Mouse (Mus musculus) mouse embryonic stem cell (cell line): ENCODE results near the gene Sdf2.
"Not testable (repeated sequence)": the region's sequence is repeated elsewhere in the genome, so short reads cannot be mapped to it uniquely, and the experiment has no call there.

ENCODE experiments used
- in situ Hi-C, 2 experiments: fragments of 300-500 bp; cut with MboI; formaldehyde crosslinking; loops; 1 replicate in 1 of 2; 3 replicates in 1 of 2; pipeline ENCODE4 v1.14.3; 2019 to 2020; ENCODE audit warnings: low sequenced_read_pairs in 2 of 2, low pct_unique_long_range_greater_than_20kb in 1 of 2, mixed read lengths in 1 of 2; ENCODE audit not compliant: unreplicated experiment in 1 of 2

Gene Sdf2

DNA sequence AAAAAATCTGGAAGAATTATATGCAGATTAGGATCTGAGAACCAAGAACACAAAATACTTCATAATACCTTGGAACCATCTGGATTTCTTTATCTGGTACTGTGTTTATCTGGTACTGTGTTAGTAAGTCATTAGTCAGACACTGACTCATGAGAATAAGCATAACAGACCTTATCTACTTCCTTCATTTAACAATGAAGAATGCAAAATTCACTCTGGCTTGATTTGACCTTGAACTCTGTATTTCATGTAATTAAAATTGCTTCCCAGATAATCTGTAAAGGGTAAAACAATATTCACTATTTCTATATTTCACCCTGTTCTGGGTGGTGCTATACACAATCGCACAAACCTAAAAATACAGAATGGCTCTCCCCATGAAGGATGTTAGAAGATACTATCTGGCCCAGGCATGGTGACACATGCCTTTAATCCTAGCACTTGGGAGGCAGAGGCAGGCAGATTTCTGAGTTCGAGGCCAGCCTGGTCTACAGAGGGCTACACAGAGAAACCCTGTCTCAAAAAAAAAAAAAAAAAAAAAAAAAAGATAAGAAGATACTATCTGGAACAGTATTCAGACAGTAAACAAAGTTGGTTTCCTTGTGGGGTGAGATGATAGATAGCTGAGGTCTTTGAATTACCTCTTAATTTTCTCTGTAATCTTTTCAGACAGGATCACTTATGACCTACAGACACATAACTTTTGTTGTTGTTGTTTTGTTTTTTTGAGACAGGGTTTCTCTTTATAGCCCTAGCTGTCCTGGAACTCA lies 15.1 kb downstream of the Sdf2 start:
- in situ Hi-C loops = no loop called here

DNA sequence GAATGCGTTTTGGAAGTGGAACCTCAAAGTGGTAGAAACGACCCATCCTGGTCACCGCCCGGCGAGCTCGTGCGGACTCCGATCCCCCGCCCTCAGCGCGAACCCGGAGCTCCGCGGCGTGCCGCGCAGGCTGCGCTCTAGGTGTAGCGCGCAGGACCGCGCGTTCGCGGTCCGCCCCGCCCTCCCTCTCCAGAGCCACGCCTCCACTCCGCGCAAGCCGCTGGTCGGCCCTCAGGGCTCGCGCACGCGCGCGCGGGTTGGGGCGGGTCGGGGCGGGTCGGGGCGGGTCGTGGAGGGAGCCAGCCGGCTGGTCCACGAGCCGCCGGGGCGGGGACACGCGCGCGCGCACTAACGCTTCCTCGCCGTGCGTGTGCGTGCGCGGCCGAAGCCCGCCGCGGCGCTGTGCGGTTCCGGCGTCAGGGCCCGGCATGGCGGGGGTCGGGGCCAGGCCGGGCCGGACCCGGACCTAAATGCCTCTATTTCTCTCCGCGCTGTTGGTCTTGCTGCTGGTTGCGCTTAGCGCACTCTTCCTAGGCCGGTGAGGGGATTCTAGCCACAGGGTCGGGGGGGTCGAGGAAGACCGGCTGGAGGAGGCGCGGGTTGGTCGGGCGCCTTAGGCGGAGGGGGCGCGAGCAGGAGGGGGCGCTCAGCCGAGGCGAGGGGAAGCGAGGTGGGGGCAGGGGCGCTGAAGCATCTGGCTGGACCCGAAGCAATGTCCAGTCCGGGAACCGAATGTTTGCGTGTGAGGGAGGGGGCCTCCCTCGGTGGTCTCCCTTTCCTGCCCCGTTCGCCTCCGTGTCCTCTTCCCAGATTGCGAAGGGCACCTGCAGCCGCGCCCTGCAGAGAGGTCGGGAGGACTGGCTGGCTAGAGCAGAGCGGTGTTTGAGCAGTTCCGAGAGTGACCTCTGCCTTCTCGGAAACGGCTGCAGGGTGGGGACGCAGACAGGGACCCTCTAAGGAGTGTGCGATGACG lies 16.1 kb downstream of the Sdf2 start, which contains the start of gene 2610507B11Rik:
Gene 2610507B11Rik (plus strand): TSS at position 373 of the 973 bp plus-strand sequence.
- in situ Hi-C loops = no loop called here

DNA sequence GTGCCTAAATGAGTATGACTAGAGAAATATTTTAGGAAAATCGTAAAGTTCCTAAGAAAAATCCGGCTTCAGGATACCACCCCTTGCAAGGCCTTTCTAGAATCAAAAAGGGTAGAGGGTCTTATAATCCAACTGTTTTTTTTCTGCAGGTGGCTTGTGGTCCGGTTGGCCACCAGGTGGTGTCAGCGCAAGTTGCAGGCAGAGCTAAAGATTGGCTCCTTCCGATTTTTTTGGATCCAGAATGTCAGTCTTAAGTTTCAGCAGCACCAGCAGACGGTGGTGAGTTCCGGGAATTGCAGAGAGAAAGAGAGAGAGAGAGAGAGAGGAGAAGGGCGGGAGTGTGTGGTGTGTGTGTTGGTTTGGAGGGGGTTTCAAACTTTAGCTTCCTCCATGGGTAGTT lies 17.0 kb downstream of the Sdf2 start:
- in situ Hi-C loops = no loop called here

DNA sequence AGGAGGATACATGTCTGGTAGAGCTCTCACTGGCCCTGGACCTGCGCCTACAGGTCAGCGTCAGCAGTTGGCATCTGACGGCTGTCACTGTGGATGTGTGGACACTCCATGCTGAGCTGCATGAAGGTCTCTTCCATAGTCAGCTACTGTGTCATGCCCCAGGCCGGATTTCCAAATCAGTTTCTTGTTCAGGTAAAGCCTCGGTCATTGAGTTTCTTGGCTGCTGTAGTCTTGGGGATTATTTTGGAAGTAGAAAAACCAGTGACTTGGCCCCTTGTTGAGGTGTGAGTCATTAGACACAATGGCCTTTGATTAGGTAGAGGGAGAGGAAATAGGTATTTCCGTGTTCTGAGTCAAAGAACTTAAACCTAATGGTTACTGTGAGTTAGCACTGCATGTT lies 20.0 kb downstream of the Sdf2 start:
- in situ Hi-C loops = no loop called here

DNA sequence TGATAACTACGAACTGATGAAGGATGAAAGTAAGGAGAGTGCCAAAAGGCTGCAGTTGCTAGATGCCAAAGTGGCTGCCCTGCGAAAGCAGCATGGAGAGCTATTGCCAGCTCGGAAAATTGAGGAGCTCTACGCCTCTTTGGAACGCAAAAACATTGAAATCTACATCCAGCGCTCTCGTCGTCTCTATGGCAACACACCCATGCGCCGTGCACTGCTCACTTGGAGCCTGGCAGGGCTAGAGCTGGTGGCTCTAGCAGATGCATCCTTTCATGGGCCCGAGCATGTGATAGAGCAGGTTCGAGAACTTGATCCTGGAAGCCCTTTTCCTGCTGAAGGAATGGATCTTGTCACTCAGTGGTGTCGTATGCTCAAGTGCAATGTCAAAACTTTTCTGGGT lies 26.4 kb downstream of the Sdf2 start:
- in situ Hi-C loops = no loop called here

DNA sequence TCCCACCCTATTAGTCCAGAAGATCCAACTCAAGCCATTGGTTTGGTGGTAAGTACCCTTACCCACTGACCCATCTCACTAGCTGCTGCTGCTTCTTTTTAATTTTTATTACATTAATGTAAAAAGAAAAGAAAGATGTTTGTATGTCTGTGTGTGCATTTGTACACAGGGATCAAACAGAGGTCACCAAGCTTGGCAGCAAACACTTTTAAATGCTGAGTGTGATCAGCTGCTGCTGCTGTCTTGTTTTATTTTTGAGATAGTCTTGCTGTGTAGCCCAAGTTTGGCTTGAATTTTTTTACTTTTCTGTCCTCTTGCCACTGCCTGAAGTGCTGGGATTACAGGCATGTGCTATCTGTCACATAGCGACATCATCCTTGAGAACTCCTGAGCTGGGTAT lies 30.1 kb downstream of the Sdf2 start:
- in situ Hi-C loops = no loop called here

DNA sequence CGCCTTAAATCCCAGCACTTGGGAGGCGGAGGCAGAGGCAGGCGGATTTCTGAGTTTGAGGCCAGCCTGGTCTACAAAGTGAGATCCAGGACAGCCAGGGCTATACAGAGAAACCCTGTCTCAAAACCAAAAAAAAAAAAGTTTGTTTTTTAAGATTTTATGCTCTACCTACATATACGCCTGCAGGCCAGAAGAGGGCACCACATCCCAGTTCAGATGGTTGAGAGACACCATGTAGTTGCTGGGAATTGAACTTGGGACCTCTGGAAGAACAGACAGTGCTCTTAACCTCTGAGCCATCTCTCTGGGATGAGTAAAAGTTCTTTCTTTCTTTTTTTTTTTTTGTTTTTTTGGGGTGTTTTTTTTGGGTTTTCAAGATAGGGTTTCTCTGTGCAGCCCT lies 30.6 kb downstream of the Sdf2 start:
- in situ Hi-C loops = not testable (repeated sequence)

DNA sequence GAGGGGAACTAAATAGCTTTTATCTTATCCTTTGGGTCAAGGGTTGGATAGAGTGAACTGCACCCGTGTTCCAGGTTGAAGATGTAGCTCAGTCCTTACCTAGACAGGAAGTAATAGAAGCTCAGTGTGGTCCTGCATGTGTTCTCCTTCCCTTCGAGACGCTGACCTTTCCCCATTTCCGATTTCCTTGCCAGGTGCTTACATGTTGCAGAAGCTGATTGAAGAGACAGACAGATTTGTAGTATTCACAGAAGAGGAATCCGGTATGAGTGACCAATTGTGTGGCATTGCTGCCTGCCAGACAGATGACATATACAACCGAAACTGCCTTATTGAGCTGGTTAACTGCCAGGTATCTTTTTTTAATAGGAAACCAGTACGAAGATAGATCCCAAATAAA lies 33.3 kb downstream of the Sdf2 start:
- in situ Hi-C loops = no loop called here

DNA sequence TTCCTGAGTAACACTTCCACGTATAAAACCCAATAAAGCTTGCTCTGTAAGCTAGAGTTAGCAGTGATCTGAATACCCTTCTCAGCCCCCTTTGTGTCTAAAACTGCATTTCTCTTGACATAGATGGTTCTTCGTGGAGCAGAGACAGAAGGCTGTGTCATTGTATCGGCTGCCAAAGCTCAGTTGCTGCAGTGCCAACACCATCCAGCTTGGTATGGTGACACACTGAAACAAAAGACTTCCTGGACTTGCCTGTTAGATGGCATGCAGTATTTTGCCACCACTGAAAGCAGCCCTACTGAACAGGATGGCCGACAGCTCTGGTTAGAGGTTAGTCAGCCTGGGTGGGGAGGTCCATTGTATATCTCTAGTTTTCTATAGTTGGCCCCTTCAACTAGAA lies 34.0 kb downstream of the Sdf2 start:
- in situ Hi-C loops = no loop called here

DNA sequence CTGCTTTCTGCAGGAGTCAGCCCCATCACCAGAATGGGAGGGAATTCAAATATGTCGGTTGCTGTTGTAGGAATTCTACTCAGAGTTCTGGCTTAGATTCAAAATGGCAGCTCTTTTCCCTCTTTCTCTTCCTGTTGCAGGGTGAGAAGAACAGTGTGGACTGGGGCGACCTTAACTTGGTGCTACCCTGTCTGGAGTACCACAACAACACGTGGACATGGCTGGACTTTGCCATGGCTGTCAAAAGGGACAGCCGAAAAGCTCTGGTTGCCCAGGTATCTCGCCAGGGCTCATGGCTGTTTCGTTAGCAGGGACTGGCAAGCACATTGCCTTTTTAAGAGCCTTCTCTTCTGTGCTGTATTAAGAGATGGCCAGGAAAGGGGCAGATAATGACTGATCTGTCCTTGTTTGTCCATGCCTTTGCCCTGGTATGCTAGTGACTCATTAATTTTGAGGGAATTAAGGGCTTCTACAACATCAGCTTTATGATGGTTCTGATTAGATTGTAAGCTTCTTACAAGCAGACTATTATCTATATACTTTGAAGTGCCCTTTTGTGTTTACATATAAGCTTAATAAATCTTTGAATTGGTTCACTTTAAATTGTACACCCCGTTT lies 43.7 kb downstream of the Sdf2 start:
- in situ Hi-C loops = no loop called here

DNA sequence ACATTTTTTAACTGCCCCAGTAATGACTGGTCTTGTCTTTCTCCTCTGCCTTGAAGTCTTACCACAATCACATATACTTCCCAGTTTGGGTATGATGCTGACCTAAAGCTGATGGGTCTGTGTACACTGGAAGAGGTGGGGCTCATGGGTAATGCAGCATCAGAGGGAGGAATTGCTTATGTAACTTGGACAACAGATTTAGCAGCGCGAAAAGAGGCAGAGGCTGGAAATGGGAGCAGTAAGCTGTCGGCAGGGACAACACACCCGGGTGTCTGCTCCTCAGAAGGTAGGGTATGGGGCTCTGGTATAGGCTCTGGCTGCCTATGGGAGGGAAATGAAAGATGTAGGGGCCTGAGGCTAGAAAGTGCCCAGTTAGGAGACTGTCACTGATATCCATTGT lies 45.1 kb downstream of the Sdf2 start, which contains the start of gene BC030499:
Gene BC030499 (plus strand): TSS at position 188 of the 400 bp plus-strand sequence.
- in situ Hi-C loops = no loop called here

DNA sequence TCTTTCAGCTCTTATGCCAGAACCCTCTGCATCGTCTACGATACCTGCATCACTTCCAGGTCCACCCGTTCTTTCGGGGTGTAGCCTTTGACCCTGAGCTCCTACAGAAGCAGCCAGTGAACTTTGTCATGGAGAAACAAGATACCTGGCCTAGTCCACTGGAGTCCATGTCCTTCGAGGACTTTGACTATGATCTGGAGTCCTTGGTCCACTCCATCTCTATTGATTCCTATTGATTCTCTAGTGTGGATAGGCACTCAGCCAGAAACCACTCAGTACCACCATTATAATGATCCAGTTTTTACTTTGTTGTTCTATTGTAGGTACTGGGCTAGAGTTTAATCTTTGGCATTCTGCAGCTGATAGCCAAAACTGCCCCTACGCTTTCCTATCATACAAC lies 49.0 kb downstream of the Sdf2 start:
- in situ Hi-C loops = no loop called here

DNA sequence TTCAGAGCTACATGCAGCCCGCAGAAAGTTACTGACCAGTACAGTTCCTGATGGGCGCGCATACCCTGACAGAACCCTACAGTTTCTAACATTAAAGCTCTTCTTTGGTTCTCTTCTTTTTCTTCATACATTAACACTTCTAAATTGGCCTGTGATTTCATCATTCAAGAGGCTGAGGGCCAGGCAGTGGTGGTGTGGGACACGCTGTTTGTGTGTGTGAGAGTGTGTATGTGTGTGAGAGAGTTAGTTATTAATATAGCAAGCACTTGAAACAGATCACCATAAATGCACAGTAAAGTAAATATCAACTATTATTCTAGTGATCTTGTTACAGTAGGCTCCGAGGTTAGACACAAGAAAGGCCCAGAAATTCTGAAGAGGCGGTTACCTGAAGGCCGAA lies 55.4 kb downstream of the Sdf2 start:
- in situ Hi-C loops = no loop called here

DNA sequence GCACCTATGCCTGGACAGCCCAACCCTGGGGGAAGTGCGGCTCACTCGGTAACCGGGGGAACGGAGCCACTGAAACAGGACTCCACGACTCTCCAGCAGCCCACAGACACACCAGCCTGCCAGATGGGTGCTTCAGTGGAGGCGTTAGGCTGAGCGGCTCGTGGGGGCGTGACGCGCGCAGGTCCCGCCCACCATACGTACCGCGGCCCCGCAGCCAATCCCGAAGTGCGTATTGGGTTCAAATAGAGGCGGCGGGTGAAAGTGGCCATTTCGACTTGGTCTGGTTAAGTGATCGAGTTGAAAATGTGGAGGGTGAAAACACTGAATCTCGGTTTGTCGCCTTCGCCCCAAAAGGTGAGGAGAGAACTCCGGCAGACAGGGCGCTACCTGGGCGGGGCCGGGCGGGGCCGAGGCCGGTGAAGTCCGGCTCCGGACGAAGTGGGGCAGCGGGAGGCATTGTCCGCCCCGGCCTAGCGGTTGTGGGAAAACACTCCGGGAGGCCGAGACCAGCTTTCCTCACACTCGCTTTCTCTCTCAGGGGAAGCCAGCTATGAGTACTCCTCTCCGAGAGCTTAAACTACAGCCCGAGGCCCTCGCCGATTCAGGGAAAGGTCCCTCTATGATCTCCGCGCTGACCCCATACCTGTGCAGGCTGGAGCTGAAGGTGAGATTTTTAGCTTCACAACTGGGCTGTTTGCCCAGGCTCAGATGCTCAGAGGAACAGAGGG lies 56.0 kb downstream of the Sdf2 start, which contains the start of gene Spag5:
Gene Spag5 (plus strand): TSS at position 173 of the 728 bp plus-strand sequence.
- in situ Hi-C loops = no loop called here
